Mouse (Mus musculus) forelimb bud, embryonic 11.5 days (tissue): ENCODE data around the gene Kcnj12.

Source experiments
- DNase-seq: peaks from one replicate; pipeline ENCODE4 v3.0.0-alpha.2; 2012; ENCODE audit warnings: low read depth, low spot score

The Kcnj12 gene

DNA sequence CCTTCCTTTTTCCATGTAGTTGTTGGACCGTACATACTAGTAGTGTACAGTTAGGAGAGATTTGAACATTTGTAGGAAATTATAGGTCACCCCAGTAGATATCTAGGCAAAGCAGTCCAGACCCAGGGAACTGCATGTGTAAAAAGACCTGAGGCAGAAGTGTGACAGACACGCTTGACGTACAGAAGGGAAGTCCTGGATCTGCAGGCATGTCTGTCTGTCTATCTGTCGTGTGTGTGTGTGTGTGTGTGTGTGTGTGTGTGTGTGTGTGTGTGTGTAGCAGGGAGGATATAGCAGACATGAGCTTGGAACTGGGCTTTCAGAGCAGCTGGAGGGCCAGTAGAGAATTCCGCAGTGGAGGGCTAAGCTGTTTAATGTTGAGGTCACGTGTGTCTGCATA is 87.3 kb downstream of the Kcnj12 start:
- DNase-seq: no peak

DNA sequence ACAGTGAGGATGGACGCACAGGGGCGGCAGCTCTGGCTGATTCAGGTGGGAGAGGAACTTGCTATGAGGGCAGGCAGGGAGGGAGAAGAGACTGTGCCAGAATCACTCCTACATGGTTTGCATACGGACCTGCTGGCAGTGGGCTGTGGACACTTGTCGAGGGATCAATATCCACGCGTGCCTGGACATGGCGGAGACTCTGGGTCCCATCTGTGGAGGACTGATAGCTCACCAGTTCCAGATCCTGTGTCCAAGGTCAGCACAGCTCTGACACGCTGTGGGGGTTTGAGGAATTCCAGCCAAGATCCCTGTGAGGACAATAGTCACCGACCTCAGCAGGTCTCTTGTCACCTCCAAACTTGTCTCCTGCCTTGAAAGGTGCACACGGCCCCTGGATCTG is 87.7 kb downstream of the Kcnj12 start:
- no peak for DNase-seq

DNA sequence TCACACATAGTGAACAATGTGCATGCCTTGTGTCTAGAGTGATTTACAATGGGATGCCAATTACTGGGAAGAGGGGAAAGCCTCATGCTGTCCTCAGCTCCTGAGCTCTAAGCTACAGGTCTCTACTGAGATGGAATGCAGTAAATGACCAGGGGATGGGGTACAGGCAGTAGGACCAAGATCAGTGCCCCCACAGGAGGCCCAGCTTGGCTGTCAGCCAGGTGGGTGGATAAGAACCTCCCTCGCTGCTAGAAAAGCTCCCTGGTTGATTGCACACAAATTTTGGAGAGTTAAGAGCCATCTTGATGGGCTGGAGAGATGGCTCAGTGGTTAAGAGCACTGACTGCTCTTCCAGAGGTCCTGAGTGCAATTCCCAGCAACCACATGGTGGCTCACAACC is 88.6 kb downstream of the Kcnj12 start:
- DNase-seq: no peak

DNA sequence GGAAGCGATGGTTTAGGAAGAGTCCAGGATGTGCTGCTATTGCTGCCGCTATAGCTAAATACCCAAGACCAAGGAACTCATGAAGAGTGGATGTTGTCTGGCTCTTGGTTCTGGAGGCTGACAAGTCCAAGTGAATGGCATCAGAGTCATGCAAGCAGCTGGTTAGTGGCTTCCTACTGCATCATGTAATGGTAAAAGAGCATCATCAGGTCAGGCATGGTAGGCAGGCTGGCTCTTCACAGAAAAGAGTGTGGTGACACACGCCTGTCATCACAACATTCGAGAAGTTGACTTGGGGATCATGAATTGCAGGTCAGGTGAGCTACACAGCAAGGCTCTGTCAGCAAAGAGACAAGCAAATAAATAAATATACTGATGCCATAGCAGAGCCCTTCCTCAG is 89.1 kb downstream of the Kcnj12 start:
- DNase-seq: no peak

DNA sequence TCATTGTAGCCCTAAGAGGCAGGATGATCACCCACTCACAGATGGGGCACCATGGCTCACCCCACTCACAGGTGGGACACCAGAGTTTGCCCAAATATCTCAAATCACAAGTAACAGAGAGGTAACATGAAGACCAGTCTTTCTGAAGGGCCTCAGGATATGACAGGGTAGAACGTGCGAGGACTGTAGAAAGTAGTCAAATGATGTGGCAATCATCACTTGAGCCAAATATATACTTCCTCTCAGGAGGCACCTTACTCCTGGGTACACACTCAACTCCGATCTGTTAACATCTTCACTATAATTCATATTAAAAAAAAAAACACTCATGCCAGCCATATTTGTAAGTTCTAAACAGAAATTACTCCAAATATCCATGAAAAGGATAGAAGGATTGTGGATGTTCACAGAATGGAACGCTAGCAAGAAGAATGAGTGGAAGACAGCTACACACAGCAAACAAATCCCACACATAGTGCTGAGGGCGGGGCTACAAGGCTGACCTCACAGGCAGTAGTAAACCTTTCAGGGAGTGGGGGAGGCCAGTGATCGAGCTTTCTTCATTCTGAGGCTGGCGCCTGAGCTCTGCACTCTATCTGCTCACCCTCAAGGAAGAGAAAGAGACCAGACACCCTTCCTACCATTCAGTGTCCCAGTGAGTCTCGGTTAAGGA is 90.1 kb downstream of the Kcnj12 start:
- DNase-seq: no peak

DNA sequence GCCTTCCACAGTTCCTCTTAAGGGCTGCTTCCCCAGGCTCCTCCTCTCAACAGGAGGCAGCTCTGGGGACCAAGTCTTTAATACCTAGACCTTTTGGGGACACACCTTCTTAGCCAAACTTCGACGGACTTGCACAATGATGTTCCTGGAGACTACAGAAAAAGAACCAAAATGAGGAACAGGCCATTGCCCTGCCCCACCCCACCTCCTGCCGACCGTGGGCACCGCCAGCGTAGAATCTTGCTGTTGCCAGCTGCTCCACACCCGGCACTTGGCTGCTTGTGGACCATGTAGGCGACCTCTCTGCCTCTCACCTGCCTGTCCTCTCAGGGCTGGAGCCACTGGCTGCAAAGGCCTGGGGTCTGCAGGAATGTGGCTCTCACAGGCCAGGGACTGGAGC is 93.9 kb downstream of the Kcnj12 start:
- no peak for DNase-seq

DNA sequence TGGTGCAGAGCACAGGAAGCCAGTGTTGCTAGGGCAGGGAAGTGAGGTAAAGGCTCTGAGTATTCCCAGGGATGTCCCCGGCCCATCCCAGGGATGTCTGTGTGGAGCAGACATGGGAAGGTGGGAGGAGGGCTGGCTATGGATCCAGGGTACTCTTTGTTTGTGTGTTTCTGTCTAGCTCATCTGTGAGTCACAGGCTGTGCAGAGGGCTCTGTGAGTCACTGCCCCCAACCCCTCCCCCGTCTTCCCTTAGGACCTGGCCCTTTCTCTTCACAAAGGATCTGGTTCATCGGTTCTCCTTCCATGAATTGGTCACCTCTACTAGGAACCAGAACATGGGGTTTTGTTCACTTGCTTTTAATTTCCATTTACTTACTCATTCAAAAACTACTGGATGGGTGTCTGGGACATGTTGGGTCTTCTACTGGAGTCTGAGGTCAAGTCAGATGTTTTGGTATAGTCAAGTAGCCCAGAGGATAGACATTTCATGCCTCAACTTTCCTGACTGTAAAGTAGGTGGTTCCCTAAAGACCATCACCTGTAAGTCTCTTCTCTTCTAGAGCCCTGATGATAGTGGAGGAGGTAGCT is 97.7 kb downstream of the Kcnj12 start:
- DNase-seq: no peak
